Mouse (Mus musculus): Measurements from ENCODE around the gene Miga2. TPM values are rescaled to one million over a fixed set of nuclear protein-coding genes. Genes with fewer than 3 reads are reported as not detected.
A peak's percentile ranks its signal among the peaks of the same experiment; 100 is the strongest.

Gene Miga2
- polyA plus RNA-seq, 1 experiment from 2014 or later, result 25.0 TPM

GRCm38 (mm10) chr2:30386913-30387312, 22.9 kb downstream of the Miga2 start:
- Histone ChIP-seq H3K4me1 (ENCODE audit: control insufficient read depth, insufficient read depth, low read length) (no peaks in the 10 kb centered on the region; the same call in 1 of the 2 replicates), H3K36me3 (ENCODE audit: control insufficient read depth, insufficient read depth, low read length) (peaks cover 19% of the 10 kb centered on the region), H3K9ac (ENCODE audit: low read depth, low read length) (no peak overlapping the region)

GRCm38 (mm10) chr2:30389000-30389399, 25.0 kb downstream of the Miga2 start:
- ATAC-seq (ENCODE audit: low FRiP score, low TSS enrichment), result no peak
- Histone ChIP-seq H3K27me3 (ENCODE audit: control insufficient read depth, insufficient read depth, low read length) (no peaks in the 10 kb centered on the region), H3K9ac (ENCODE audit: low read depth, low read length) (no peak overlapping the region), H3K4me3 (ENCODE audit: low read length) (no peak overlapping the region), H3K4me1 (ENCODE audit: control insufficient read depth, insufficient read depth, low read length) (peaks cover 7% of the 10 kb centered on the region), H3K36me3 (ENCODE audit: control insufficient read depth, insufficient read depth, low read length) (no peaks in the 10 kb centered on the region; the same call in 1 of the 2 replicates), H3K27ac (ENCODE audit: low read depth, low read length) (no peak overlapping the region), H3K4me2 (replicated peaks; ENCODE audit: low read depth, low read length) (no peak overlapping the region), H3K9me3 (ENCODE audit: control insufficient read depth, low read length) (no peaks in the 10 kb centered on the region)
- WGBS, result 92% methylated on average over 2 of the region's 2 CpGs

More at GRCm38 (mm10) chr2:30386913-30387312, 22.9 kb downstream of the Miga2 start:
- H3K4me3 ChIP-seq (ENCODE audit: low read length), result no peak overlapping the region
- no peak overlapping the region for H3K27ac ChIP-seq (ENCODE audit: low read depth, low read length)
- no peaks in the 10 kb centered on the region for H3K27me3 ChIP-seq (ENCODE audit: control insufficient read depth, insufficient read depth, low read length)
- H3K9me3 ChIP-seq (ENCODE audit: control insufficient read depth, low read length), result no peaks in the 10 kb centered on the region
- no peak for ATAC-seq (ENCODE audit: low FRiP score, low TSS enrichment)
- no peak overlapping the region for H3K4me2 ChIP-seq (replicated peaks; ENCODE audit: low read depth, low read length)
- 88% methylated on average over 9 of the region's 9 CpGs for WGBS

GRCm38 (mm10) chr2:30392114-30392576, 28.1 kb downstream of the Miga2 start, which contains the start of gene Dolpp1:
Gene Dolpp1, plus strand, starts transcription at chr2:30392254.
- Histone ChIP-seq H3K4me1 (ENCODE audit: control insufficient read depth, insufficient read depth, low read length) (peaks cover 7% of the 10 kb centered on the region), H3K9me3 (ENCODE audit: control insufficient read depth, low read length) (no peaks in the 10 kb centered on the region), H3K9ac (ENCODE audit: low read depth, low read length) (peak within 1 kb of the TSS; percentile 77), H3K4me2 (replicated peaks; ENCODE audit: low read depth, low read length) (peak within 1 kb of the TSS; percentile 89), H3K27me3 (ENCODE audit: control insufficient read depth, insufficient read depth, low read length) (no peaks in the 10 kb centered on the region), H3K36me3 (ENCODE audit: control insufficient read depth, insufficient read depth, low read length) (peaks cover 16% of the 10 kb centered on the region), H3K4me3 (ENCODE audit: low read length) (peak within 1 kb of the TSS; percentile 66), H3K27ac (ENCODE audit: low read depth, low read length) (peak within 1 kb of the TSS; percentile 73)
- ATAC-seq (ENCODE audit: low FRiP score, low TSS enrichment), result peak; percentile 98
- WGBS, result under 1% methylated on average over 40 of the region's 40 CpGs

GRCm38 (mm10) chr2:30392577-30393369, 28.7 kb downstream of the Miga2 start:
- Histone ChIP-seq H3K27me3 (ENCODE audit: control insufficient read depth, insufficient read depth, low read length) (no peaks in the 10 kb centered on the region), H3K9ac (ENCODE audit: low read depth, low read length) (peak overlapping the region; percentile 77), H3K4me2 (replicated peaks; ENCODE audit: low read depth, low read length) (peak overlapping the region; percentile 89), H3K27ac (ENCODE audit: low read depth, low read length) (peak overlapping the region; percentile 73), H3K4me1 (ENCODE audit: control insufficient read depth, insufficient read depth, low read length) (peaks cover 7% of the 10 kb centered on the region), H3K36me3 (ENCODE audit: control insufficient read depth, insufficient read depth, low read length) (peaks cover 18% of the 10 kb centered on the region), H3K4me3 (ENCODE audit: low read length) (peak overlapping the region; percentile 66), H3K9me3 (ENCODE audit: control insufficient read depth, low read length) (no peaks in the 10 kb centered on the region)
- WGBS, result under 1% methylated on average over 54 of the region's 54 CpGs
- ATAC-seq (ENCODE audit: low FRiP score, low TSS enrichment), result peak; percentile 78

DNA sequence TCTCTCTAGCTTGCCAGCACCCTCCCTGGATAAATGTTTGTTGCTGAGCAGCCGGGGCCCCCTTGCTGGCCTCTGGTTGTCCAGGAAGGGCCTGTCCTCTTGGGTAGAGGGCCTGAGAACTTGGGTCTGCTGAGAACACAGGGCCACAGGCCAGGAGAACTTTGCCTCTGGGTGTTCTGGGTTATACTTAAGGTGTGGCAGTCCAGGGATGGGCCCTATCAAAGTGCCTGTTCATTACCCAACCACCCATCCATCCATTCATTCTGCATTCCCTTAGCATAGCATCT, 29.3 kb downstream of the Miga2 start:
- H3K9me3 ChIP-seq (ENCODE audit: control insufficient read depth, low read length), result no peaks in the 10 kb centered on the region
- peak overlapping the region; percentile 77 for H3K9ac ChIP-seq (ENCODE audit: low read depth, low read length)
- H3K4me2 ChIP-seq (replicated peaks; ENCODE audit: low read depth, low read length), result peak overlapping the region; percentile 89
- peaks cover 24% of the 10 kb centered on the region for H3K36me3 ChIP-seq (ENCODE audit: control insufficient read depth, insufficient read depth, low read length)
- H3K4me3 ChIP-seq (ENCODE audit: low read length), result peak overlapping the region; percentile 66
- peaks cover 7% of the 10 kb centered on the region for H3K4me1 ChIP-seq (ENCODE audit: control insufficient read depth, insufficient read depth, low read length)
- no peak for ATAC-seq (ENCODE audit: low FRiP score, low TSS enrichment)
- peak overlapping the region; percentile 73 for H3K27ac ChIP-seq (ENCODE audit: low read depth, low read length)
- no peaks in the 10 kb centered on the region for H3K27me3 ChIP-seq (ENCODE audit: control insufficient read depth, insufficient read depth, low read length)
- WGBS, result 58% methylated on average over 1 of the region's 1 CpGs

GRCm38 (mm10) chr2:30395757-30396156, 31.7 kb downstream of the Miga2 start:
- peaks cover 45% of the 10 kb centered on the region for H3K36me3 ChIP-seq (ENCODE audit: control insufficient read depth, insufficient read depth, low read length)
- 89% methylated on average over 7 of the region's 7 CpGs for WGBS
- H3K27ac ChIP-seq (ENCODE audit: low read depth, low read length), result no peak overlapping the region

DNA sequence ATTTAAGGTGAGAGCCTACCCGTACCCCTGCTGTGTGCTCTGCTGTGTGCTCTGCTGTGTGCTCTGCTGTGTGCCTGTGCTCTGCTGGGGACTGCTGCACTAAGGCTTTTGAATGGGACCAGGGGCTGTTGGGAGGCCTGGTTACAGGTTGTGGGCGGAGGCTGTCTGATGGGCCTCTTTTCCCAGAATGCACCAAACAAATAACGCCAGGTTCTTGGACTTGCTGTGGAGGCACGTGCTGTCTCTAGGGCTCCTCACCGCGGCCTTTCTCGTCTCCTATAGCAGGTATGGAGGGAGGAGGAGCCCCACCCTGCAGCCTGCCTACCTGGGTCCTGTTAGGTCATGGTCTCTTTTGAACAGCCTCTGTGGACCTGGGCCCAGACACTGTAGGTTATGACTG, 32.2 kb downstream of the Miga2 start:
- Histone ChIP-seq H3K4me1 (ENCODE audit: control insufficient read depth, insufficient read depth, low read length) (peaks cover 7% of the 10 kb centered on the region), H3K27ac (ENCODE audit: low read depth, low read length) (no peak overlapping the region), H3K36me3 (ENCODE audit: control insufficient read depth, insufficient read depth, low read length) (peaks cover 45% of the 10 kb centered on the region), H3K27me3 (ENCODE audit: control insufficient read depth, insufficient read depth, low read length) (no peaks in the 10 kb centered on the region), H3K4me3 (ENCODE audit: low read length) (no peak overlapping the region), H3K9ac (ENCODE audit: low read depth, low read length) (no peak overlapping the region), H3K9me3 (ENCODE audit: control insufficient read depth, low read length) (no peaks in the 10 kb centered on the region), H3K4me2 (replicated peaks; ENCODE audit: low read depth, low read length) (no peak overlapping the region)
- ATAC-seq (ENCODE audit: low FRiP score, low TSS enrichment), result no peak
- 83% methylated on average over 7 of the region's 7 CpGs for WGBS

More at GRCm38 (mm10) chr2:30395757-30396156, 31.7 kb downstream of the Miga2 start:
- H3K9ac ChIP-seq (ENCODE audit: low read depth, low read length), result no peak overlapping the region
- ATAC-seq (ENCODE audit: low FRiP score, low TSS enrichment), result no peak
- H3K4me2 ChIP-seq (replicated peaks; ENCODE audit: low read depth, low read length), result no peak overlapping the region
- no peaks in the 10 kb centered on the region for H3K27me3 ChIP-seq (ENCODE audit: control insufficient read depth, insufficient read depth, low read length)
- no peaks in the 10 kb centered on the region for H3K9me3 ChIP-seq (ENCODE audit: control insufficient read depth, low read length)
- no peak overlapping the region for H3K4me3 ChIP-seq (ENCODE audit: low read length)
- H3K4me1 ChIP-seq (ENCODE audit: control insufficient read depth, insufficient read depth, low read length), result peaks cover 7% of the 10 kb centered on the region

DNA sequence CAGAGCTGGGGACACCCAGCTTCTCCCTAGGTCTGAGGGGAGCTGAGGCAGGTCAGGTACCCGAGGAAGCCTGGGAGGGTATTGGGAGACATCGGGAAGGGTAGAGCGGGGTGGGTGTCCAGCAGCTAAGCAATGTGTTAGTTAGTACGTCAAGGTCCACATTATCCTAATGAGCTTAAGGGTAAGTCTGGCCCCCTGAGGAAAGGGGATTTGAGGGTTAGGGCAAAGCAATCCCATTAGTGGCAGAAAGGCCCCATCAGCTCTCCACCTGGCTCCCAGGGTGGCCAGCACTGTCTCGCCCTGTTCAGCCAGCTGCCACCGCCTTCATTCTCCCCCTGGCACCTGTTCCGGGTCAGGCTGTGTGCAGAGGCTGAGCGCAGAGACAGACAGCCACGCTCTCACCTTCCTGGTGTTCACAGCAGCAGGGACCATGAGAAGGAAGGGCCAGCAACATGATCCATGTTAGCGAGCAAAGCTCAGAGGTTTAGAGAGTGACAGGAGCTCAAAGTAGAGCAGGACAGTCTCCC, 34.0 kb downstream of the Miga2 start:
- peaks cover 7% of the 10 kb centered on the region; the same call in 1 of the 2 replicates for H3K4me1 ChIP-seq (ENCODE audit: control insufficient read depth, insufficient read depth, low read length)
- H3K4me2 ChIP-seq (replicated peaks; ENCODE audit: low read depth, low read length), result no peak overlapping the region
- WGBS, result 90% methylated on average over 10 of the region's 10 CpGs
- H3K36me3 ChIP-seq (ENCODE audit: control insufficient read depth, insufficient read depth, low read length), result peaks cover 45% of the 10 kb centered on the region
- H3K9me3 ChIP-seq (ENCODE audit: control insufficient read depth, low read length), result no peaks in the 10 kb centered on the region
- no peaks in the 10 kb centered on the region for H3K27me3 ChIP-seq (ENCODE audit: control insufficient read depth, insufficient read depth, low read length)
- H3K27ac ChIP-seq (ENCODE audit: low read depth, low read length), result no peak overlapping the region
- H3K9ac ChIP-seq (ENCODE audit: low read depth, low read length), result no peak overlapping the region
- no peak overlapping the region for H3K4me3 ChIP-seq (ENCODE audit: low read length)
- no peak for ATAC-seq (ENCODE audit: low FRiP score, low TSS enrichment)
